Comparison of ENCODE assay signal across 14 mouse cellular contexts in the genomic region with DNA sequence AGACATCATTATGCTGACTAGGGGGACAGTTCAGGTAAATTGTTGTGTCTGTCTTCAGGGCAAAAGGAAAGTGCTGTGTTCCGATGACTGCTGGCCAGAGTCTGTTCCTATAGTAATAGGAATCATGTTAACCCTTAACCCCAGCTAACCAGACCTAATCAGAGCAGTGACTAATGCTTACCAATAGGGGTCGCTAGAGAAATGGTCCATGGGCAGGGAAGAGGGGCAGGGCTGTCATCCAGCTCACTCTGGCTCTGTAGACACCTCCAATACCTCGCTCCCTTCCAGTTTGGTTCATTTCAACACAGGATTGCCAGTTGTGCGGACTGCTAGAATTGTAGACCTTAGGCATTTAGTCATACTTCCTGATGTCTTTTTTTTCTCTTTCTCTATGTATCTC. TPM values are rescaled to one million over a fixed set of nuclear protein-coding genes. Genes with fewer than 3 reads are reported as not detected.
DNase-seq lines count a peak whose midpoint lies in the region; ATAC-seq and TF ChIP-seq lines count a peak whose summit lies in the region.
"Had no signal": no experiment of that assay in that cellular context is flagged by ENCODE, and none has a peak within 500 bp of the region (broad histone marks: within the 10 kb centered on the region; RNA-seq: fewer than 3 reads in every experiment).

No protein-coding gene starts in this region.

- H3K36me3 ChIP-seq in liver, postnatal 0 days (replicated peaks; ENCODE audit: insufficient read depth, low read length), result no peaks in the 10 kb centered on the region
- peaks cover 59% of the 10 kb centered on the region for H3K36me3 ChIP-seq in E14TG2a.4 (ENCODE audit: insufficient read depth, low read length)
- H3K36me3 ChIP-seq: hindbrain, embryonic 12.5 days; lung, embryonic 15.5 days had no signal

- no peak overlapping the region for H3K9ac ChIP-seq in liver, postnatal 0 days (replicated peaks)
- H3K9ac ChIP-seq: hindbrain, embryonic 12.5 days; lung, embryonic 15.5 days had no signal

- no peak for ATAC-seq in liver, postnatal 0 days
- peak; percentile 64 for ATAC-seq in megakaryocyte-erythroid progenitor cell, adult 5-6 weeks (replicated peaks; ENCODE audit: low FRiP score, low TSS enrichment, poor library complexity, severe bottlenecking)
- ATAC-seq in activated CD4-positive, CD25-positive, alpha-beta regulatory T cell, adult 4 months, result no peak

- H3K27me3 ChIP-seq in liver, postnatal 0 days (ENCODE audit: insufficient read depth, low read length), result no peaks in the 10 kb centered on the region
- H3K27me3 ChIP-seq in E14TG2a.4 (ENCODE audit: insufficient read depth, low read length), result no peaks in the 10 kb centered on the region
- H3K27me3 ChIP-seq: hindbrain, embryonic 12.5 days; lung, embryonic 15.5 days had no signal

- no peak for DNase-seq in liver, postnatal 0 days
- DNase-seq in liver (no peak), NIH3T3 (ENCODE audit: low read depth) (peak; percentile 15)
- DNase-seq in cerebellum, adult 8-10 months, result no peak
- DNase-seq: kidney, postnatal 25 days had no signal

- no peaks in the 10 kb centered on the region for H3K4me1 ChIP-seq in liver, postnatal 0 days (ENCODE audit: insufficient read depth)
- H3K4me1 ChIP-seq in E14TG2a.4 (replicated peaks; ENCODE audit: low read depth, low read length), result peaks cover 48% of the 10 kb centered on the region
- H3K4me1 ChIP-seq: lung, embryonic 15.5 days had no signal

- 60% methylated on average over 4 of the region's 4 CpGs for WGBS in liver, postnatal 0 days (ENCODE audit: insufficient replicate concordance)

- H3K27ac ChIP-seq in liver, postnatal 0 days (ENCODE audit: low read depth), result no peak overlapping the region
- H3K27ac ChIP-seq: hindbrain, embryonic 12.5 days; lung, embryonic 15.5 days had no signal

- peak; percentile 58 for TF ChIP-seq CTCF in liver, postnatal 0 days (IDR thresholded peaks at IDR 0.05; ENCODE audit: low read depth)
- TF ChIP-seq CTCF in E14TG2a.4 (conservative IDR thresholded peaks at IDR 0.05; ENCODE audit: low read length), result peak; percentile 93

- no peaks in the 10 kb centered on the region for H3K9me3 ChIP-seq in liver, postnatal 0 days (ENCODE audit: low read length)
- H3K9me3 ChIP-seq in E14TG2a.4 (ENCODE audit: low read length), result peaks cover 6% of the 10 kb centered on the region
- H3K9me3 ChIP-seq: hindbrain, embryonic 12.5 days; lung, embryonic 15.5 days had no signal

- H3K4me2 ChIP-seq in liver, postnatal 0 days (ENCODE audit: low read depth, low read length), result no peak overlapping the region
- H3K4me2 ChIP-seq: heart, embryonic 11.5 days; hindbrain, embryonic 12.5 days; lung, embryonic 15.5 days had no signal

- H3K4me3 ChIP-seq in liver, postnatal 0 days (ENCODE audit: low read depth, low read length), result no peak overlapping the region
- no peak overlapping the region for H3K4me3 ChIP-seq in E14TG2a.4 (replicated peaks; ENCODE audit: low read length)
- H3K4me3 ChIP-seq: hindbrain, embryonic 12.5 days; lung, embryonic 15.5 days; myocyte had no signal

- TF ChIP-seq EP300 in liver, postnatal 0 days (IDR thresholded peaks at IDR 0.05; ENCODE audit: low read depth), result no peak

RNA-seq across cellular contexts. Expression of gene Cdh3, which starts 24.8 kb away (rescaled TPM):
- polyA plus RNA-seq in liver, postnatal 0 days (2015; fragmentation: Nextera tagmentation; extraction: Ambion mirVana), result 0.56 and 0.65 TPM in 2 replicates
- not detected in 2 replicates for total RNA-seq in megakaryocyte-erythroid progenitor cell, adult 5-6 weeks (2014; fragmentation: Nextera tagmentation)
- total RNA-seq in megakaryocyte-erythroid progenitor cell, adult 5-6 weeks (2017), result not detected in 2 replicates
- not detected for polyA plus RNA-seq in activated CD4-positive, CD25-positive, alpha-beta regulatory T cell, adult 4 months (2017; shearing (Covaris generic))

RNA-seq across cellular contexts. Expression of gene 6030452D12Rik, which starts 35.1 kb away (rescaled TPM):
- not detected in 2 replicates for polyA plus RNA-seq in liver, postnatal 0 days (2015; fragmentation: Nextera tagmentation; extraction: Ambion mirVana)
- total RNA-seq in megakaryocyte-erythroid progenitor cell, adult 5-6 weeks (2014; fragmentation: Nextera tagmentation), result not detected in 2 replicates
- not detected in 2 replicates for total RNA-seq in megakaryocyte-erythroid progenitor cell, adult 5-6 weeks (2017)
- polyA plus RNA-seq in activated CD4-positive, CD25-positive, alpha-beta regulatory T cell, adult 4 months (2017; shearing (Covaris generic)), result not detected
- total RNA-seq: left cerebral cortex, postnatal 14 days had no signal
- polyA plus RNA-seq: heart, embryonic 11.5 days; hindbrain, embryonic 12.5 days; lung, embryonic 15.5 days; myocyte; stomach, embryonic 16.5 days had no signal

RNA-seq across cellular contexts. Expression of gene Gm10073, which starts 37.8 kb away (rescaled TPM):
- polyA plus RNA-seq in liver, postnatal 0 days (2015; fragmentation: Nextera tagmentation; extraction: Ambion mirVana), result 7.2 and 7.3 TPM in 2 replicates
- 32.9 and 41.2 TPM in 2 replicates for total RNA-seq in megakaryocyte-erythroid progenitor cell, adult 5-6 weeks (2014; fragmentation: Nextera tagmentation)
- total RNA-seq in megakaryocyte-erythroid progenitor cell, adult 5-6 weeks (2017), result 12.5 and 19.6 TPM in 2 replicates
- polyA plus RNA-seq in activated CD4-positive, CD25-positive, alpha-beta regulatory T cell, adult 4 months (2017; shearing (Covaris generic)), result 100 to 1,000 TPM in 1 of 2 experiments, 10 to 100 TPM in 1; 85.5 to 100 TPM

Comparison
In these comparisons a context has a peak if more than half of its experiments do, and no peak if none do; other contexts are left out.
1. RNA of gene Gm10073, which starts 37.8 kb away (polyA plus RNA-seq): 85.5 to 100 TPM in activated CD4-positive, CD25-positive, alpha-beta regulatory T cell, adult 4 months; 7.2 to 7.3 TPM in liver, postnatal 0 days; every median in the first group is over 10 times any median in the second.